ENCODE assay signal across 17 mouse cellular contexts in genomic region chr1:75187126-75187525, GRCm38 (mm10).
"Had no signal": no experiment of that assay in that cellular context is flagged by ENCODE, and none has a peak within 500 bp of the region (broad histone marks: within the 10 kb centered on the region; RNA-seq: fewer than 3 reads in every experiment).

No protein-coding gene starts in this region.

- H3K9me3 ChIP-seq: lung, embryonic 15.5 days; midbrain, embryonic 10.5 days; midbrain, embryonic 12.5 days; neural tube, embryonic 13.5 days; neural tube, embryonic 15.5 days had no signal

- H3K9ac ChIP-seq: liver, embryonic 14.5 days; lung, embryonic 15.5 days; midbrain, embryonic 12.5 days; neural tube, embryonic 13.5 days; neural tube, embryonic 15.5 days had no signal

- ATAC-seq: midbrain, embryonic 16.5 days had no signal

- DNase-seq: lung, postnatal 10 days; midbrain, embryonic 14.5 days; retina, postnatal 1 day; right cerebral cortex, adult 18-20 months; right cerebral cortex, postnatal 25 days; right cerebral cortex, postnatal 4 days; spleen, adult 18-20 months; thymus, adult 18-20 months; thymus, postnatal 14 days had no signal

- H3K4me2 ChIP-seq: lung, embryonic 15.5 days; midbrain, embryonic 12.5 days; neural tube, embryonic 13.5 days; neural tube, embryonic 15.5 days had no signal

- H3K27ac ChIP-seq: liver, embryonic 14.5 days; lung, embryonic 15.5 days; midbrain, embryonic 10.5 days; midbrain, embryonic 12.5 days; neural tube, embryonic 13.5 days; neural tube, embryonic 15.5 days had no signal

- H3K27me3 ChIP-seq: lung, embryonic 15.5 days; midbrain, embryonic 12.5 days; neural tube, embryonic 13.5 days; neural tube, embryonic 15.5 days had no signal

- H3K4me3 ChIP-seq: lung, embryonic 15.5 days; midbrain, embryonic 10.5 days; midbrain, embryonic 12.5 days; myocyte; neural tube, embryonic 13.5 days; neural tube, embryonic 15.5 days had no signal
